9 mouse cellular contexts compared by ENCODE assay signal in genomic region chr12:57179465-57180188, GRCm38 (mm10). TPM values are rescaled to one million over a fixed set of nuclear protein-coding genes. Genes with fewer than 3 reads are reported as not detected.
DNase-seq lines count a peak whose midpoint lies in the region; ATAC-seq and TF ChIP-seq lines count a peak whose summit lies in the region.
"Had no signal": no experiment of that assay in that cellular context is flagged by ENCODE, and none has a peak within 500 bp of the region (broad histone marks: within the 10 kb centered on the region; RNA-seq: fewer than 3 reads in every experiment).

No protein-coding gene starts in this region.

- no peak overlapping the region for H3K4me3 ChIP-seq in forebrain, embryonic 10.5 days
- H3K4me3 ChIP-seq in forebrain, embryonic 16.5 days (replicated peaks; ENCODE audit: low read length): no peak overlapping the region
- no peak overlapping the region for H3K4me3 ChIP-seq in forebrain, embryonic 14.5 days (ENCODE audit: low read depth, low read length)
- H3K4me3 ChIP-seq in hindbrain, postnatal 0 days (ENCODE audit: low read length): no peak overlapping the region
- H3K4me3 ChIP-seq in liver, embryonic 11.5 days (ENCODE audit: low read depth, low read length): no peak overlapping the region

- no peaks in the 10 kb centered on the region for H3K27me3 ChIP-seq in forebrain, embryonic 10.5 days (ENCODE audit: poor library complexity, severe bottlenecking)
- H3K27me3 ChIP-seq in forebrain, embryonic 16.5 days (replicated peaks; ENCODE audit: control insufficient read depth, insufficient read depth, low read length): no peaks in the 10 kb centered on the region
- H3K27me3 ChIP-seq in forebrain, embryonic 14.5 days (replicated peaks; ENCODE audit: control insufficient read depth, insufficient read depth, low read length): no peaks in the 10 kb centered on the region
- no peaks in the 10 kb centered on the region for H3K27me3 ChIP-seq in hindbrain, postnatal 0 days (ENCODE audit: insufficient read depth, low read length)
- H3K27me3 ChIP-seq in liver, embryonic 11.5 days (replicated peaks; ENCODE audit: control insufficient read depth, insufficient read depth, low read length): no peaks in the 10 kb centered on the region

- TF ChIP-seq CTCF in hindbrain, postnatal 0 days (IDR thresholded peaks at IDR 0.05; ENCODE audit: low read depth): no peak

- ATAC-seq in forebrain, embryonic 16.5 days: no peak
- ATAC-seq in forebrain, embryonic 14.5 days: peak; percentile 44; the same call in 1 of the 2 replicates
- no peak for ATAC-seq in hindbrain, postnatal 0 days
- no peak for ATAC-seq in liver, embryonic 11.5 days (replicated peaks; ENCODE audit: low FRiP score)

- H3K36me3 ChIP-seq in forebrain, embryonic 10.5 days (replicated peaks): no peaks in the 10 kb centered on the region
- no peaks in the 10 kb centered on the region for H3K36me3 ChIP-seq in forebrain, embryonic 16.5 days (ENCODE audit: control insufficient read depth, insufficient read depth)
- H3K36me3 ChIP-seq in forebrain, embryonic 14.5 days (ENCODE audit: control insufficient read depth, insufficient read depth, low read length): no peaks in the 10 kb centered on the region
- H3K36me3 ChIP-seq in hindbrain, postnatal 0 days (ENCODE audit: insufficient read depth, low read length): no peaks in the 10 kb centered on the region
- no peaks in the 10 kb centered on the region for H3K36me3 ChIP-seq in liver, embryonic 11.5 days (ENCODE audit: control insufficient read depth, insufficient read depth, low read length)

- WGBS in forebrain, embryonic 10.5 days: 39% methylated on average over 5 of the region's 5 CpGs
- WGBS in forebrain, embryonic 16.5 days: 15% methylated on average over 5 of the region's 5 CpGs
- WGBS in forebrain, embryonic 14.5 days: 18% methylated on average over 5 of the region's 5 CpGs
- WGBS in hindbrain, postnatal 0 days: 14% methylated on average over 5 of the region's 5 CpGs
- WGBS in liver, embryonic 11.5 days: 57% methylated on average over 5 of the region's 5 CpGs

- H3K27ac ChIP-seq in forebrain, embryonic 10.5 days: no peak overlapping the region
- H3K27ac ChIP-seq in forebrain, embryonic 16.5 days (ENCODE audit: low read length): no peak overlapping the region
- no peak overlapping the region for H3K27ac ChIP-seq in forebrain, embryonic 14.5 days (ENCODE audit: low read depth, low read length)
- H3K27ac ChIP-seq in hindbrain, postnatal 0 days: no peak overlapping the region
- no peak overlapping the region for H3K27ac ChIP-seq in liver, embryonic 11.5 days (ENCODE audit: low read depth, low read length)

- no peaks in the 10 kb centered on the region for H3K9me3 ChIP-seq in forebrain, embryonic 10.5 days
- no peaks in the 10 kb centered on the region for H3K9me3 ChIP-seq in forebrain, embryonic 16.5 days (ENCODE audit: control insufficient read depth, low read length)
- no peaks in the 10 kb centered on the region for H3K9me3 ChIP-seq in forebrain, embryonic 14.5 days (replicated peaks; ENCODE audit: control insufficient read depth, low read length)
- no peaks in the 10 kb centered on the region for H3K9me3 ChIP-seq in hindbrain, postnatal 0 days (ENCODE audit: low read length)
- H3K9me3 ChIP-seq in liver, embryonic 11.5 days (ENCODE audit: control insufficient read depth, low read length): no peaks in the 10 kb centered on the region

- no peak overlapping the region for H3K4me2 ChIP-seq in forebrain, embryonic 16.5 days (ENCODE audit: low read length)
- H3K4me2 ChIP-seq in forebrain, embryonic 14.5 days (ENCODE audit: low read length): no peak overlapping the region
- H3K4me2 ChIP-seq in hindbrain, postnatal 0 days (ENCODE audit: low read depth, low read length): no peak overlapping the region
- no peak overlapping the region for H3K4me2 ChIP-seq in liver, embryonic 11.5 days

- DNase-seq in forebrain, embryonic 10.5 days (ENCODE audit: extremely low spot score, low spot score): peak; percentile 31
- DNase-seq in 3T3-L1 (ENCODE audit: low read depth, low spot score): peak; percentile 66
- peak; percentile 48 for DNase-seq in forebrain, embryonic 14.5 days (ENCODE audit: low spot score)
- DNase-seq in hindbrain, postnatal 0 days (ENCODE audit: low spot score): peak; percentile 6
- no peak for DNase-seq in B cell, adult 2 months
- DNase-seq in liver, embryonic 11.5 days (ENCODE audit: low spot score): no peak
- DNase-seq in right cerebral cortex, postnatal 36 days (ENCODE audit: low spot score in 2 of 2): no peak

- peaks cover 16% of the 10 kb centered on the region for H3K4me1 ChIP-seq in forebrain, embryonic 10.5 days
- H3K4me1 ChIP-seq in forebrain, embryonic 16.5 days (replicated peaks; ENCODE audit: control insufficient read depth, insufficient read depth, low read length): no peaks in the 10 kb centered on the region
- H3K4me1 ChIP-seq in forebrain, embryonic 14.5 days (ENCODE audit: control insufficient read depth, insufficient read depth, low read length): no peaks in the 10 kb centered on the region; the same call in 1 of the 2 replicates
- H3K4me1 ChIP-seq in hindbrain, postnatal 0 days (ENCODE audit: insufficient read depth, low read length): no peaks in the 10 kb centered on the region
- peaks cover 8% of the 10 kb centered on the region for H3K4me1 ChIP-seq in liver, embryonic 11.5 days (replicated peaks; ENCODE audit: control insufficient read depth, insufficient read depth, low read length)

- H3K9ac ChIP-seq in forebrain, embryonic 16.5 days (replicated peaks; ENCODE audit: low read depth, low read length): no peak overlapping the region
- no peak overlapping the region for H3K9ac ChIP-seq in forebrain, embryonic 14.5 days (ENCODE audit: low read length)
- no peak overlapping the region for H3K9ac ChIP-seq in hindbrain, postnatal 0 days (replicated peaks; ENCODE audit: low read length)
- no peak overlapping the region for H3K9ac ChIP-seq in liver, embryonic 11.5 days (ENCODE audit: low read depth, low read length)

RNA-seq across cellular contexts. Expression of gene Slc25a21, which starts 17.6 kb away (rescaled TPM):
- polyA plus RNA-seq in forebrain, embryonic 10.5 days (2016; fragmentation: Nextera tagmentation; extraction: Ambion mirVana): 3.9 and 5.1 TPM in 2 replicates
- not detected in 2 replicates for polyA plus RNA-seq in forebrain, embryonic 16.5 days (2015; fragmentation: Nextera tagmentation; extraction: Ambion mirVana)
- 0.16 TPM in 1 of 2 replicates, not detected in the other for polyA plus RNA-seq in forebrain, embryonic 14.5 days (2014; fragmentation: Nextera tagmentation; extraction: Ambion mirVana)
- total RNA-seq in hindbrain, postnatal 0 days (2014; rRNA removed): not detected in 2 replicates
- polyA plus RNA-seq in hindbrain, postnatal 0 days (2015; fragmentation: Nextera tagmentation; extraction: Ambion mirVana): 0.50 and 0.54 TPM in 2 replicates
- 40.5 and 41.5 TPM in 2 replicates for polyA plus RNA-seq in liver, embryonic 11.5 days (2014; fragmentation: Nextera tagmentation; extraction: Ambion mirVana)
- polyA plus RNA-seq: large intestine, adult 2 months had no signal

RNA-seq across cellular contexts. Expression of gene Prps1l3, which starts 50.6 kb away (rescaled TPM):
- 86.1 and 86.6 TPM in 2 replicates for polyA plus RNA-seq in forebrain, embryonic 10.5 days (2016; fragmentation: Nextera tagmentation; extraction: Ambion mirVana)
- polyA plus RNA-seq in forebrain, embryonic 16.5 days (2015; fragmentation: Nextera tagmentation; extraction: Ambion mirVana): 39.2 and 46.6 TPM in 2 replicates
- 50.4 and 51.1 TPM in 2 replicates for polyA plus RNA-seq in forebrain, embryonic 14.5 days (2014; fragmentation: Nextera tagmentation; extraction: Ambion mirVana)
- 18.9 and 23.3 TPM in 2 replicates for total RNA-seq in hindbrain, postnatal 0 days (2014; rRNA removed)
- 15.1 and 15.8 TPM in 2 replicates for polyA plus RNA-seq in hindbrain, postnatal 0 days (2015; fragmentation: Nextera tagmentation; extraction: Ambion mirVana)
- polyA plus RNA-seq in liver, embryonic 11.5 days (2014; fragmentation: Nextera tagmentation; extraction: Ambion mirVana): 86.0 and 102 TPM in 2 replicates

RNA-seq across cellular contexts. Expression of gene Mipol1, which starts 50.6 kb away (rescaled TPM):
- polyA plus RNA-seq in forebrain, embryonic 10.5 days (2016; fragmentation: Nextera tagmentation; extraction: Ambion mirVana): 8.2 and 9.4 TPM in 2 replicates
- polyA plus RNA-seq in forebrain, embryonic 16.5 days (2015; fragmentation: Nextera tagmentation; extraction: Ambion mirVana): 6.6 and 7.5 TPM in 2 replicates
- polyA plus RNA-seq in forebrain, embryonic 14.5 days (2014; fragmentation: Nextera tagmentation; extraction: Ambion mirVana): 5.5 and 6.4 TPM in 2 replicates
- 6.3 and 6.5 TPM in 2 replicates for total RNA-seq in hindbrain, postnatal 0 days (2014; rRNA removed)
- polyA plus RNA-seq in hindbrain, postnatal 0 days (2015; fragmentation: Nextera tagmentation; extraction: Ambion mirVana): 4.5 and 5.4 TPM in 2 replicates
- polyA plus RNA-seq in liver, embryonic 11.5 days (2014; fragmentation: Nextera tagmentation; extraction: Ambion mirVana): 8.5 and 11.0 TPM in 2 replicates

Comparison
In these comparisons a context has a peak if more than half of its experiments do, and no peak if none do; other contexts are left out.
1. DNase-seq: peak in forebrain, embryonic 10.5 days (single experiment), 3T3-L1 (single experiment), forebrain, embryonic 14.5 days (single experiment) and hindbrain, postnatal 0 days (single experiment); none in B cell, adult 2 months (0 of 2), liver, embryonic 11.5 days (single experiment) and right cerebral cortex, postnatal 36 days (0 of 2).